Mouse (Mus musculus): Measurements from ENCODE around the gene Gfer. TPM values are rescaled to one million over a fixed set of nuclear protein-coding genes. Genes with fewer than 3 reads are reported as not detected.
"Not testable (repeated sequence)": the region's sequence is repeated elsewhere in the genome, so short reads cannot be mapped to it uniquely, and the experiment has no call there.

The Gfer gene
- total RNA-seq, 2 experiments from 2014 or later = 19.3 to 22.8 TPM

DNA sequence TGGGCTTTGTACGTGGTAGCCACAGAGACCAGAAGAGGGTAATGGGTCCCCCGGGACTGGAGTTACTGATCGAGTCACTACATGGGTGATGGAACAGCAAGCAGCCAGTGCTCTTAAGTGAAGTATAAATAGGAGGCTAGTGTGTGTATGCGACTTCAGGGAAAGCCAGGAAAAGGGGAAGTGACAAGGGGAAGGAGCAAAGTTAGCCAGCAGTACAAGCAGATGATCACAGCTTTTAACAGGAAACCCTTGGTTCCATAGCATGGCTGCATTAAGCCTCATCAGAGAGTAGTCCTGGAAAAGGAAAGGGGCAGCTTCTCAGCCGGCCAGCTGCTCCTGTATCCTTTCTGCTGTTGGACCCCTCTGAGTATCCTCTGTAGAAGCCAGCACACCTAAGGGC lies 3.6 kb downstream of the Gfer start:
- intact Hi-C loops (cut with DNase I) = no loop called here
- DNase-seq = no peak

DNA sequence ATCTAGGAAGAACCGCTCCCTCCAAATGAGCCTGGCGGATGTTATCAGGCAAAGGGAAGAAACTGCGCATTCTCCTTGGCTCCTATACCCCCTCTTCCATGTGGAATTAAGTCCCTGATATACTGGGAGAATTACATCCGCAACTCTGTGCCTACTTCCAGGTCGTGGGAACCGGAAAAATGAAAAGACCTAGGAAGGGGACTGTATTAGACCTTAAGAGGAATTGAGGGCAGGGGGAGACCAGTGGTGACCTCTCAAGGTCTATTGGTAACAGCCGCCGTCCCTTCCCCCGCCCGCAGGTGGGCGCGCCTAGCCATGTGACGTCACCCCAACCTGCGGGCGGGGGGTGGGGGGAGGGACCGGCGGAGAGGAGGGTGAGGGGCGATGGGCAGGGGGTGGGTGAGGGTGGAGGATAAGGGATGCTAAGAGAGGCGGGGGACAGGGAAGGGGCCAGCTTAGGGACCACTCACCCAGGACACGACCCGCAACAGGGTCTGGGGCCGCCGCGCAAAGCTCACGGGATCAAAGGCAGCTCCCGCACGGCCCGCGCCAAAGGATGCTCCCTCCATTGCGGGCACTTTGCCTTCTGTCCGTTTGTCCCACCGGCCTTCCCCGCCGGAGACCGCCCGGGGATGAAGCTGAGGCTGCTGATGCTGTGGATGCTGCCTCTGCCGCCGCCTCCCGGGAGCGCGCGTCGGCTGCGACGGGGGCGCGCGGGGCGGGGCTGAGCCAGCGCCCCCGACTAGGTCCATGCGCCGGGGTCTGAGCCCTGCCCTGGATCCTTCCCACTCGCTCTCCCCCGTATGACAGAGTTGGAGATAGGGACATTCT lies 6.5 kb downstream of the Gfer start, which contains the start of gene Syngr3:
Syngr3 (minus strand) TSS at position 705 of the 831 bp plus-strand sequence.
- no peak for DNase-seq
- intact Hi-C loops (cut with DNase I) = no loop called here

DNA sequence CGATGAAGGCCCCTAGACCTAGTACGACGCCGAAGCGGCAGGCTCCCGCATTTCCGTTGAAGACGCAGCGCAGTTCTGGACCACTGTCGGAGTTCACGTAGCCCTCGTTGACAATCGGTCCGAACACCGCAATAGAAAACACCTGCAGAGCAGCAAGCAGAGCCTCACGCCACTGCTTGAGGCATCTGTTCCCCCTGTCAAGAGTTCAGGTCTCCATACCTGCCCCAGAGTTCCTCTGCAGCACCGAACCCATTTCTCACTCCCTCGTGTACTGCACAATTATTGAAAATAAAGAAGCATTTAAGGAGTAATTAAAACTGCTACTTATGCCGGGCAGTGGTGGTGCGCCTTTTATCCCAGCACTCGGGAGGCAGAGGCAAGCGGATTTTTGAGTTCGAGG lies 8.4 kb downstream of the Gfer start:
- intact Hi-C loops (cut with DNase I) = no loop called here
- no peak for DNase-seq

DNA sequence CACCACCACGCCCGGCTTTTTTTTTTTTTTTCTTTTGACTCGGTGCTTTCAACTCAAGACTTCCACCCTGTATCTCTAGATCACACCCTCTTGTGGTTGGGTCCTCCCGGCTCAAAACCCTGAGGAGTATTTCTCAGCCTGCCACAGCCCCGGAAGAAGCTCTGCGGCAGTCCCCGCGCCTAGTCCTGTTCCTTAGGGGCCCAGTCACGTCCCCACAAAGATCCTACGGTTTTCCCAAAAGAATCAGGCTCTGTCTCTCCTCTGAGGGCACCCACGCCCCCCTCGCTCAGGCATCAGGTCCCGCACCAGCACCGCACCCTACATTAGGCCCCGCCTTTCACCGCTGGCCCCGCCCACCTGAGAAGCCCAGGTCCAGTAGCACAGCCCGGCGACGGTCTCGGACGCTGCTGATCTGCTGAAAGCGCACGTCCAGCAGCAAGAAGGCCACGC lies 8.8 kb downstream of the Gfer start:
- intact Hi-C loops (cut with DNase I) = no loop called here
- peak; percentile 41 to 51 for DNase-seq

DNA sequence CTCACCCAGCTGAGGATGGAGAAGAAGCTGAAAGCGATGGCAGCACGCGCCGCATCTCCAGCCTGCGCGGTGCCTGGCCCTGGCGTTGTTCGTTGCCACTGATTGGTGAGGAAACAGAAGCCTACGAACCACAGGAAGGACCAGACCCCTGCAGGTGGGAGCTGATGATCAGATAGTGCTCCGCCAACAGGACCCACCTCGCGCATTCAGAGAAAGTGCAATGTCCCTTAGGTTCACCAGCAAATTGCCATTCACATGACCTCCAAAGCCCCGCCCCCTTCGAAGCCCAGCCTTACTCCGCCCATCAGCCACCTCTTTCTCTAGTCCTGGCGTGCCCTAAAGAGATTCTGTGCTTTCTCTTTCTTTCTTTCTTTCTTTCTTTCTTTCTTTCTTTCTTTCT lies 9.4 kb downstream of the Gfer start:
- intact Hi-C loops (cut with DNase I) = no loop called here
- no peak for DNase-seq

DNA sequence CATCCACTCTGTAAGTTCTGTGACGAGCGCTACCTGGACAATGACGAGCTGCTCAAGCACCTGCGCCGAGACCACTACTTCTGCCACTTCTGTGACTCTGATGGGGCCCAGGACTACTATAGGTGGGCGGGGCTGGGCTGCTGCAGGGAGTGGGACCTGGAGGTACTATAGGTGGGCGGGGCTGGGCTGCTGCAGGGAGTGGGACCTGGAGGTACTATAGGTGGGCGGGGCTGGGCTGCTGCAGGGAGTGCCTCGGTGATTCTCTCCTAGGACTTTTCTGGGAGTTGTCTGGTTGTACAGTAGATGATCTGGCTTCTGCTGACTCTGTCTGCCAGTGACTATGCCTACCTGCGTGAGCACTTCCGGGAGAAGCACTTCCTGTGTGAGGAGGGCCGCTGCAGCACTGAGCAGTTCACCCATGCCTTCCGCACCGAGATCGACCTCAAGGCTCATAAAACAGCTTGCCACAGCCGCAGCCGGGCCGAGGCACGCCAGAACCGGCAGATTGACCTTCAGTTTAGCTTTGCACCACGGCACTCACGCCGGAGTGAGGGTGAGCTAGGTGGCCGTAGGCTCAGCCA lies 18.4 kb downstream of the Gfer start:
- intact Hi-C loops (cut with DNase I) = no loop called here

DNA sequence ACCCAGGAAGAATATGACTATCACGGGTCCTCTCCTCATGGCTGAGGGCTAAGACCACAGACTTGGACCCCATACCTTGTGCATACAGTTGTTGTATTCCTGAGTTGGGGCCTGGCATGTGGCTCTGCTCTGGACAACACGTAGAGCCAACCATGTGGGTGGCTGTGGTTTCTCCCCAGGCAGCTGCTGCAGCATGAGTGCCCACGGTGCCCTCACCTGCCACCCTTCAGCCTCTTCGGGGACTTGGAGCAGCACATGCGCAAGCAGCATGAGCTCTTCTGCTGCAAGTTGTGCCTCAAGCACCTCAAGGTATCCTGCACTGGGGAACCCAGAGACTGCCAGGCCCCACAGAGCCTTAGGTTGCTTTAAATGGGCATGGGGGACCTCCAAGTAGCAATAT lies 19.1 kb downstream of the Gfer start:
- DNase-seq = no peak
- intact Hi-C loops (cut with DNase I) = no loop called here

More for the DNA sequence above, 18.4 kb downstream of the Gfer start:
- no peak for DNase-seq

DNA sequence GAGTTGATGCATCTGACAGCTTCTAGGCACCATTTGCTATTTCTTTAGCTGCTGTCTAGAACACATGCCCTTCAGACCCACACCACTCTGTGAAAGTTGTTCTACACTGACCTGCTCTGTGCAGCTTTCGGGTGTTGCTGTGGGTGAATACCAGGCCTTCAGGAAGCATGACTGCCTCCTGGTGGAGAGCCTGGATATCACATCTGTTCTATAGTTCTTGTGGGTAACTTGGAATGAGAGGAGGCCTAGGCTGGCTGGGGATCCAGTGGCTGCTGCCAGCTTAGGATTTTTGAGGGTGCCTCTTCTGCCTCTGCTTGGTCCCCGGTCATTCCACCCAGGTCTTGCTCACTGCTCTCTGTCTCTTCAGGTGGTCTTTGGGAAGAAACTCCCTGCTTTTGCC lies 19.8 kb downstream of the Gfer start:
- peak; percentile 68 to 69 for DNase-seq
- intact Hi-C loops (cut with DNase I) = no loop called here

DNA sequence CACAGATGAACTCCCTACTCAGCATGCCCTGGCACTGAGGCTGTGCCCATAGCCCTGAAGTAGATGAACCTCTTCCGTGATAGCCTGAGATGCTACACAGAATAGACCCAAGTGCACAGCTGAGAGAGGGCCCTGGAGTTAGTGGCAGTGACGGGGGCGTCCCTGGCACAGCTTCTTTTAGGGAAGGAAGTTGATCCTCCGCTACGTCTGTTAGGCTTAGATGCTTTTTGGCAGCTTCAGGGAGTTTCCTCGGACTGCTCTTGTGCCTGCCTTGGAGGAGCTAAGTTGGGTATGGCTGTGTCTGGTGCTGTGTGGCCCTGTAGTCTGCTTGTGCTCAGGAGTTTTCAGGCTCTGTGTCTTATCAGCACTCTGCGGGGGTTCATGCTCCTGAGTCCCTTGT lies 21.7 kb downstream of the Gfer start:
- DNase-seq = no peak
- intact Hi-C loops (cut with DNase I) = no loop called here

DNA sequence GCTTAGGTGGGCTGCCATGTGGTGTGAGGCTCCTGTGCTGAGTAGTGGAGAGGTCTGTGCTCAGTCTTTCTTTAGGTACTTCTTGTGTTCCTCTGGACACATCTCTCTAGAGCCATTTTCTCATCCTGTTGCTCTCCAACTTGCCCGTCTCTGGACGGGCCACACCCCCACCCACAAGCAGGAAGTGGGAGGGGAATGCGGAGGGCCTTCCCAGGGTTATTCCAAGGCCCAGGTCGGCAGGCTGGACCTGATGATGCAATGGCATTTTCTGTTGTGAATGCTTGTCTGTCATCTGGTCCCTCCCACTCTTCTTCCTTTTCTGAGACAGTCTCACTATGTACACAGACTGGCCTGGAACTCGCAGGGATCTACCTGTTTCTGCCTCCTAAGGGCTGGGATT lies 23.8 kb downstream of the Gfer start:
- intact Hi-C loops (cut with DNase I) = no loop called here
- peak; percentile 48 to 53 for DNase-seq

DNA sequence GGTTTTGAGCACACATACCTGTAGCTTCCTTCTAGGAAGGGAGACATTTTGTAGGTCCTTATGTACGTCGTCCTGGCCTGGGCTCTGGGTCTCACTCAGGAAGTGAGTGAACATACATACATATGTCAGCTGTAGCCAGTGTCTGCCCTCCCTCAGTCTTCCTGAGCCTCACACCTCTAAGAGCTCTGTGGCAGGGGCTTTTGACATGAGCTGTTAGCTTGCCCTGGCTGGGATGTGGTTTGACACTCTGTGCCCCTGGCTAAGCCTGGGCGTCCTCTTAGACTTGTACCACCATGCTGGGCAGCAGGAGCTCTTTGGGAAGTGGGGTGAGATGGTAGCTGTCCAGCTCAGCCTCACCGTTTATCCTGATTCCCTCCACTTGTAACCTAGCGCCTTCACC lies 24.6 kb downstream of the Gfer start:
- intact Hi-C loops (cut with DNase I) = loop anchor here (2.0 kb wide), 1 partner anchor 23 kb away; no protein-coding TSS in a partner anchor

DNA sequence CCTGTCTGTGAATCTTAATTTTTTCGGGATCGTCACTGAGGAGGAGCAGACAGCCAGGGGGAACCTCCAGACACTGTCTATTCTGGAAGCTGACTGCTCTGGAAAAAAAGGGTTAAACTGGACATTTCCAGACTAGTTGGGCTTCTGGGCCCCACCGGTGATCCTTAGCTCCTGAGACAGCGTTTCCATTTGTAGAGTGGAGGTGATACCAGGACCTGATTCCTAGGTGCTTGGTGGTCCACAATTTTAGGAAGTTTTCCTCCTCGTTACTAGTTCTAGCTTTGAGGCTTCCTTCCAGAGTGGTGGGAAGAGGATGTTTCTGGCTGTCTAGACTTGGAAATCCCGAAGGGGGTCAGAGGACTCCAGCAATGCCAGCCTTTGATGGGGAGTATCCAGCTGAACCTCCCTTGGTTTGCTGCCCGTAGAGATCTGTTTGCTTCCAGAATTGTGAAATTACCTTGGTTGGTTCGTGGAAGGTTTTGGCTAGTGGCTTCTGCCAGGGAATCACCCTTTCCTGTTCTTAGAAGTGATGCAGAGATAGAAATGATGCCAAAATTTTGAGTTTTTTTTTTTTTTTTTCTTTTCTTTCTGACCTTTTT lies 25.6 kb downstream of the Gfer start:
- intact Hi-C loops (cut with DNase I) = loop anchor here (2.0 kb wide), 1 partner anchor 24 kb away; no protein-coding TSS in a partner anchor
- no peak for DNase-seq

More for the DNA sequence above, 24.6 kb downstream of the Gfer start:
- no peak for DNase-seq

DNA sequence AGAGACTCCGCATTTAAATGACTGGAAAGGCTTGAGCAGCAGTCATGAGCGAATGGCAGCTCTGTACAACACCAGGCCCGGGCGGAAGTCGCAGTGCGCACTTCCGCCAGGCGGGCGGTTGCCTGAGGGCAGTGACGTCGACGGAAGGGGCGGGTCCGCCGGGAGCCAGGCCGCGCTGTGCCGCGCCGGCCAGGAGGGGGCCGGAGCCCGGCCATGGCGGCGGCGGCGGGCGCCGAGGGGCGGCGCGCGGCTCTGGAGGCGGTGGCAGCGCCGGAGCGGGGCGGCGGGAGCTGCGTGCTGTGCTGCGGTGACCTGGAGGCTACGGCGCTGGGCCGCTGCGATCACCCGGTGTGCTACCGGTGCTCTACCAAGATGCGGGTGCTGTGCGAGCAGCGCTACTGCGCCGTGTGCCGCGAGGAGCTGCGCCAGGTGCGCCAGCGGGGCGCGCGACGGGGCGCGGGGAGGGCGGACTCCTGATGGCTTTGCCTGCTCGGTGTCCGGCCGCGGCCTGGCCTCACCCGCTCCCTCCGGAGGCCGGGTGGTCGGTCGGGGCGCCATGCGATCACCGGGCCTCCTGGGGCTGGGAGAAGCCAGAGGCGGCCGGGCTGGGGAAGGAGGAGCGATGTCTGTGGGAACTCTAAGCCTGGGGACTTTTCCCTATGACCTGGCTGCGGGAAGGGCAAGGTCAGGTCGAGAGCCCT lies 26.3 kb downstream of the Gfer start, which contains the start of gene Zfp598:
Zfp598 (plus strand) TSS at position 143 of the 701 bp plus-strand sequence.
- intact Hi-C loops (cut with DNase I) = loop anchor here (2.0 to 5.0 kb wide), 4 partner anchors 25 to 192 kb away; partner anchors contain the start of genes Mlst8, Nthl1 and Tsc2
- DNase-seq = peak; percentile 96 to 98

DNA sequence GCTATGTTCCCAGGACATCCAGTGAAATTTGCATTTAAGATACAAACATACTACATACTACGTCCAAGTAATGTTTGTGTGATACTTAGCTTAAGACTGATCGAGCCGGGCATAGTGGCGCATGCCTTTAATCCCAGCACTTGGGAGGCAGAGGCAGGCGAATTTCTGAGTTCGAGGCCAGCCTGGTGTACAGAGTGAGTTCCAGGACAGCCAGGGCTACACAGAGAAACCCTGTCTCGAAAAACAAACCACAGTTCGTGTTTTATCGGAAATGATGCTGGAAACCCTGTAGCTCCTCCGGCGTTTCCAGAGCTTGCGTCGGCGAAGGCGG lies 26.8 kb downstream of the Gfer start:
- intact Hi-C loops (cut with DNase I) = loop anchor here (5.0 kb wide), 3 partner anchors 37 to 192 kb away; partner anchors contain the start of genes Mlst8, Nthl1 and Tsc2
- not testable (repeated sequence) for DNase-seq

DNA sequence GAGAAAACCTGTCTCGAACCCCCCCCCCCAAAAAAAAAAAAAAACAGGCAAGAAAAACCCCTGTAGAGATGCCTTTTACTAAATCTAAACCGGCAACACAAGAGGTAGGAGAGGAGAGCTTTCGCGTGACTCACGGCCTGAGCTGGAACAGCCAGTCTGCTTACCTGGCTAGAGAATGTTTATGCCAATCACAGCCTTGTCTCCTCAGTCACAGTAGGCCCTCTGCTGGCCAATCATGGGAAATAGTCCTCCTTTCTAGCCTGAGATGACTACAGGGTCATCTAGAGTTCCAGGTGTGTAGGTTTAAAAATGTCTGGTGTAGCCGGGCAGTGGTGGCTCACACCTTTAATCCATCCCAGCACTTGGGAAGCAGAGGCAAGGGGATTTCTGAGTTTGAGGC lies 28.5 kb downstream of the Gfer start:
- peak; percentile 62 to 63 for DNase-seq
- intact Hi-C loops (cut with DNase I) = loop anchor here (5.0 kb wide), 3 partner anchors 35 to 190 kb away; partner anchors contain the start of genes Mlst8, Nthl1 and Tsc2

DNA sequence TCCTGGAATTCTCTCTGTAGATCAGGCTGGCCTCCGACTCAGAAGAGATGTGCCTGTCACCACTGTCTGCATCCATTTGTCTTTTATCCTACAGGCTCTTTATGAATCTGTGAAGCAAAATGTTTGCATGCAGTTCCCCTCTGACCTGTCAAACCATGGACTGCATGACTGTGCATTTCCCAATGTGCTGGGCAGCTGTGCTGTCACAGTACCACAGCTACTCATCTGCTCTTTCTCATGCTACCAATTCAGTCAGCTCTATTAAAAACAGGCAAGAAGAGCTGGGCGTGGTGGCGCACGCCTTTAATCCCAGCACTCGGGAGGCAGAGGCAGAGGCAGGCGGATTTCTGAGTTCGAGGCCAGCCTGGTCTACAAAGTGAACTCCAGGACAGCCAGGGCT lies 28.9 kb downstream of the Gfer start:
- not testable (repeated sequence) for DNase-seq
- intact Hi-C loops (cut with DNase I) = loop anchor here (5.0 kb wide), 3 partner anchors 35 to 190 kb away; partner anchors contain the start of genes Mlst8, Nthl1 and Tsc2

DNA sequence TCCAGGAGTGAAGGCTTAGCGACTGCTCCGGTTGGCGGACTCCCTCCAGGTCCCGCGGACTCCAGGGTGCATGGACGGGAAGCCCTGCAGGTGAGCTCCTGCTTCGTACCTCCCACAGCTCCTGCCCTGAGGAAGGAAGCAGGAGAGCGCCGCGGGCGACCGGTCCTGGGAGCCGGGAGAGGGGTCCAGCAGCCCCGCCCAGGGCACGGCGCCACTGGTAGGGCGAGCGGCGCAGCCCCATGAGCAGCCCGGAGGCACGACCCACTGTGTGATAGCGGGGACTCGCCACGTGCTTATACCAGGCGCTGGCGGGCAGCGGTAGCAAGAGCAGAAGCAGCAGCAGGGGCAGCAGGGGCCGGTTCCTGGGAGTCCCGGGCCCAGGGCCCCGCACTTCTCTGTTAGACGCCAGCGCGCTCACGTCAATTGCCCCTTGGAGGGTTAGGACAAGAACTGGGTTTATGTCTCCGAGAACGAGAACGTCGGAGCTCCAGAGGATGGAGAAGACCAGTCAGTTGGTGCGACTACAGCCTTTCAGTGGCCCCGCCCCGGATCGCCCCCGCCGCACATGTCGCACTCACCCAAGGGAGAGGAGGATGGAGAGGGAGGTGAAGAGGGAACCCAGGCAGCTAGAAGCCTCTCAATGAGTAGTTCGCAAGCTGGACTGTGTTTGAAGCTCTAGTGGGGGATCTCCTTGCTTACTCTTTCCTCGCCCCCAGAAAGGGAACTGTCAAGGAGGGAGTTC lies 37.8 kb downstream of the Gfer start, which contains the start of gene Npw:
Npw (minus strand) TSS at position 441 of the 742 bp plus-strand sequence.
- intact Hi-C loops (cut with DNase I) = no loop called here
- no peak for DNase-seq

DNA sequence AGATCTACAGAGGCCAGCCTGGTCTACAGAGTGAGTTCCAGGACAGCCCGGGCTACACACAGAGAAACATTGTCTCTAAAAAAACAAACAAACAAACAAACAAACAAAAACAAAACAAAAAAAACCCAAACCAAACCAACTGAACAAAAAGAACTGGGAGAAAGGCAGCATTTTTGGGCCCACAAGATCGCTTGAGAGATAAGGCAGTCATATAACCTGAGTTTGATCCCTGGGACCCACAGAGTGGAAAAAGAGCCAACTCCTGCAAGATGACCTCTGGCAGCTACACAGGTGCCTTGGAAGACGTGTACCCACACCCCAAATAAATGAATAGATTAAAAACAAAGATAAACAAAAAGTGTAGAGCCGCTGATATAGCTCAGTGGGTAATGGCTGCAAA lies 41.0 kb downstream of the Gfer start:
- intact Hi-C loops (cut with DNase I) = loop anchor here (1.0 kb wide), 1 partner anchor 115 kb away; no protein-coding TSS in a partner anchor
- DNase-seq = no peak

DNA sequence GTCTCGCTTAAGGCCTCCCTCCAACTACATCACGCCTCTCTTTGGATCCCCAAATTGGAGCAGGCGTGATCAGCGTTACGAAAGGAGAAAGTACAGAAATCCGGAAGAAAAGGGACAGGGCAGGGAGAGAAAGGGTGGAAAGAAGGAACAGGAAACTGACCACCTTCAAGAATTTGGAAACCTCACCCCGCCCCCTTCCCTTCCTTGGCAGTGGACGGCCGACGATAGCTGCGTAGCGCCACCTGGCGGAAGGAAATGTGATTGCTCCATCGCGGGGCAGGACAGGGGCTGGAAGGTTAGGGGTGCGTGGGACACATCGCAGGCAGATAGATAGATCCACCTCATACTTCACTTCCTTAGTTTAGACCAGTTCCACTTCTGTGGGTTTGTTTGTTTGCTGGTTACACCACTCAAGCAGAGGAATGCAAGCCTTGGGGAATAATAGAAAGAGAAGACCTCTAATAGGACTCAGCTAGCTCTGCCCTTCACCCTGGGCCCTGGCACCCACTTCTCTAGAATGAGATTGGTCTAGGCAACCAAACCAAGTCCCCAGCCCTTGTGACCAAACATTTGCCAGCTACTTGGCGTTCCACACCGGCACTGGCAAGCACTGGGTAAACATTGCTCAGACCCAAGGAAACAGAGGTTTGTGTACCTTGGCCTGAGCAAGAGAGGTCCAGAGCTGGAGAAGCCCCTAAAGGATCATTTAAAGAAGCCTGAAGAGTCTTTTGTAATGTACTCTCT lies 41.8 kb downstream of the Gfer start:
- peak; percentile 82 to 85 for DNase-seq
- intact Hi-C loops (cut with DNase I) = loop anchor here (1.0 kb wide), 1 partner anchor 114 kb away; no protein-coding TSS in a partner anchor

All from heart, postnatal 36 days (tissue).